9 mouse cellular contexts compared by ENCODE assay signal in the genomic region with DNA sequence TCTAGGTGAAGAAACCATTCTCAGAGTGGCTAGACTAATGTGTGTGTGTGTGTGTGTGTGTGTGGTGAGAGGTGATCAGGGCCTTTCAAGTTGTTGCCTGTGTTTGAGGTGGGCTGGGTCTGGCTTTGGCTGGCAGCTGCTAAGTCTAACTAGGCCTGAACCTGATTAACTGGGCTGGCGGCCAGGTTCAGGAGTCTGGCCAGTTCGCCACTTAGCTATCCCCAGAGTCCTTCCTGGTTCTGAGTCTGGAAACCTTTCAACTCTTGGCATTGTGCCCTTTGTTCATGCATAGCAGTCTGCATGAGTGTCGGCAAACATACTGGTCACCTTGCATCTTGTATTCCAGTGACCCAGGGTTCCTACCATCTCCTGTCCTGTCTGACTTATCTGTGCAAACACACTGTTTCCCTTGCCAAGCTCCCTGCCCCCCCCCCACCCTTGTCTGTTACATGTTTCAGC. TPM values are rescaled to one million over a fixed set of nuclear protein-coding genes. Genes with fewer than 3 reads are reported as not detected.
DNase-seq lines count a peak whose midpoint lies in the region; ATAC-seq and TF ChIP-seq lines count a peak whose summit lies in the region.
"Had no signal": no experiment of that assay in that cellular context is flagged by ENCODE, and none has a peak within 500 bp of the region (broad histone marks: within the 10 kb centered on the region; RNA-seq: fewer than 3 reads in every experiment).

No protein-coding gene starts in this region.

- H3K27me3 ChIP-seq in liver, adult 2 months (ENCODE audit: control insufficient read depth, insufficient read depth, low read length): no peaks in the 10 kb centered on the region
- no peaks in the 10 kb centered on the region for H3K27me3 ChIP-seq in liver, embryonic 12.5 days (replicated peaks)
- H3K27me3 ChIP-seq in heart, embryonic 15.5 days: no peaks in the 10 kb centered on the region

- H3K4me1 ChIP-seq in liver, adult 2 months (ENCODE audit: control insufficient read depth, insufficient read depth, low read length): no peaks in the 10 kb centered on the region
- H3K4me1 ChIP-seq in liver, embryonic 12.5 days: 0 out of 2 replicates have a peak, but pooled peaks cover 4% of the 10 kb centered on the region
- H3K4me1 ChIP-seq in heart, embryonic 15.5 days (replicated peaks): peaks cover 20% of the 10 kb centered on the region

- no peaks in the 10 kb centered on the region for H3K79me2 ChIP-seq in liver, adult 2 months (ENCODE audit: control insufficient read depth, insufficient read depth, low read length)

- no peak overlapping the region for H3K9ac ChIP-seq in liver, adult 2 months (ENCODE audit: low read depth, low read length)
- no peak overlapping the region for H3K9ac ChIP-seq in liver, embryonic 12.5 days
- H3K9ac ChIP-seq in heart, embryonic 15.5 days: no peak overlapping the region

- WGBS in liver, adult 2 months: 7% methylated on average over 3 of the region's 3 CpGs
- 39% methylated on average over 3 of the region's 3 CpGs for WGBS in liver, embryonic 12.5 days (ENCODE audit: insufficient replicate concordance)
- WGBS in heart, embryonic 15.5 days: 7% methylated on average over 3 of the region's 3 CpGs

- no peak overlapping the region for H3K4me2 ChIP-seq in liver, embryonic 12.5 days
- H3K4me2 ChIP-seq in heart, embryonic 15.5 days: no peak overlapping the region

- H3K36me3 ChIP-seq in liver, adult 2 months (ENCODE audit: control insufficient read depth, insufficient read depth, low read length): no peaks in the 10 kb centered on the region
- no peaks in the 10 kb centered on the region for H3K36me3 ChIP-seq in liver, embryonic 12.5 days
- no peaks in the 10 kb centered on the region for H3K36me3 ChIP-seq in heart, embryonic 15.5 days

- no peak overlapping the region for H3K4me3 ChIP-seq in liver, adult 2 months (ENCODE audit: insufficient read depth, low read depth, low read length)
- no peak overlapping the region for H3K4me3 ChIP-seq in liver, embryonic 12.5 days
- H3K4me3 ChIP-seq in heart, embryonic 15.5 days: no peak overlapping the region

- no peak for TF ChIP-seq CTCF in liver, adult 2 months (IDR thresholded peaks at IDR 0.05; ENCODE audit: low read depth, low read length)

- H3K27ac ChIP-seq in liver, adult 2 months (replicated peaks; ENCODE audit: insufficient read depth, low read depth, low read length): no peak overlapping the region
- no peak overlapping the region for H3K27ac ChIP-seq in liver, embryonic 12.5 days
- peak overlapping the region; percentile 69 for H3K27ac ChIP-seq in heart, embryonic 15.5 days

- DNase-seq in liver, adult 2 months (ENCODE audit: extremely low read depth, low read depth, low spot score): peak; percentile 70
- DNase-seq in cerebellum, postnatal 10 days: peak; percentile 98 to 99
- DNase-seq in kidney, postnatal 4 days: peak; percentile 73 to 83
- DNase-seq in ovary, adult 18-20 months (ENCODE audit: low spot score): peak; percentile 46
- DNase-seq in layer of hippocampus, adult 8-10 months (ENCODE audit: low spot score in 2 of 2): no peak
- DNase-seq in thymus, adult 18-20 months: no peak

- H3K9me3 ChIP-seq in liver, embryonic 12.5 days (replicated peaks): no peaks in the 10 kb centered on the region
- H3K9me3 ChIP-seq in heart, embryonic 15.5 days (replicated peaks): no peaks in the 10 kb centered on the region

- TF ChIP-seq POLR2A in liver, adult 2 months (IDR thresholded peaks at IDR 0.05; ENCODE audit: extremely low read depth, insufficient read depth, low read length): no peak

- no peak for ATAC-seq in liver, embryonic 12.5 days
- peak; percentile 89 for ATAC-seq in heart, embryonic 15.5 days (replicated peaks; ENCODE audit: insufficient number of reproducible peaks, insufficient read depth, low FRiP score, low read depth)

RNA-seq across cellular contexts. Expression of a gene that starts 27.4 kb away (rescaled TPM):
- total RNA-seq in liver, adult 2 months (2014; rRNA removed): 3.9 and 4.1 TPM in 2 replicates
- polyA plus RNA-seq in liver, adult 2 months (2012; rRNA removed): 1.1 and 1.2 TPM in 2 replicates
- 9.8 and 10.4 TPM in 2 replicates for polyA plus RNA-seq in liver, embryonic 12.5 days (2016; fragmentation: Nextera tagmentation; extraction: Ambion mirVana)
- 51.1 and 56.1 TPM in 2 replicates for polyA plus RNA-seq in heart, embryonic 15.5 days (2015; fragmentation: Nextera tagmentation; extraction: Ambion mirVana)
- 10 to 100 TPM; 24.3 to 27.5 (median 25.4) TPM for total RNA-seq in layer of hippocampus, adult 8-10 months (2022)
- total RNA-seq: MEL had no signal

RNA-seq across cellular contexts. Expression of a gene that starts 52.5 kb away (rescaled TPM):
- total RNA-seq in liver, adult 2 months (2014; rRNA removed): 8.0 and 11.1 TPM in 2 replicates
- 4.0 TPM in 2 replicates for polyA plus RNA-seq in liver, adult 2 months (2012; rRNA removed)
- 57.7 and 59.6 TPM in 2 replicates for polyA plus RNA-seq in liver, embryonic 12.5 days (2016; fragmentation: Nextera tagmentation; extraction: Ambion mirVana)
- 78.9 and 82.5 TPM in 2 replicates for polyA plus RNA-seq in heart, embryonic 15.5 days (2015; fragmentation: Nextera tagmentation; extraction: Ambion mirVana)
- total RNA-seq in layer of hippocampus, adult 8-10 months (2022): 10 to 100 TPM; 42.0 to 52.9 (median 50.2) TPM

Comparison
In these comparisons a context has a peak if more than half of its experiments do, and no peak if none do; other contexts are left out.
1. RNA of a gene that starts 52.5 kb away (polyA plus RNA-seq): 78.9 to 82.5 TPM in heart, embryonic 15.5 days and 57.7 to 59.6 TPM in liver, embryonic 12.5 days; 4.0 TPM in liver, adult 2 months; every median in the first group is over 10 times any median in the second.
2. DNase-seq: peak in liver, adult 2 months (single experiment), cerebellum, postnatal 10 days (2 of 2), kidney, postnatal 4 days (2 of 2) and ovary, adult 18-20 months (single experiment); none in layer of hippocampus, adult 8-10 months (0 of 2) and thymus, adult 18-20 months (0 of 2).